Mouse (Mus musculus): ENCODE measurements around the gene Phc1. TPM values are rescaled to one million over a fixed set of nuclear protein-coding genes. Genes with fewer than 3 reads are reported as not detected.

The Phc1 gene
- total and polyA plus RNA-seq, 3 experiments = 4.6 to 35.9 TPM; not detected in 1

DNA sequence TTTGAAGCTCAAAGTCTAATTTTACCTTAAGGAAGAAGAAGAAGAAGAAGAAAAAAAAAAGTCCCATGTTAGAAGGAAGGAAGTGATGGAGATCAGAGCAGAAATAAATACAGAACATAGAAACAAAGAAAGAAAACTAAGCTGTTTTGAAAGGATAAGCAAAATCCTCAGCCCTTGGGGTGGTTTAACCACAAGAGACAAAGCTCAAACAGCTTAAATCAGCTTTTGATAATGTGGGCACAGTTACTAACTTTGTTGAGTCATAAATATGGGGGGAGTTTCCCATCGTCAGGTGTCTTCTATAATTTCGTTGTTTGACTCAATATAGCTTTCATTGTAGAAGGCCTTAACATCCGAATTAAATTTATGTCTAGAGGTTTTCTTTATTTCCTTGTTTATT is 48.6 kb downstream of the Phc1 start (continued):
- TF ChIP-seq MYB (IDR thresholded peaks at IDR 0.05; ENCODE audit: low read depth, low read length) (peak; percentile 71), CHD1 (IDR thresholded peaks at IDR 0.05; ENCODE audit: low read depth, low read length) (0 out of 2 replicates have a peak, but pooled peaks have one; percentile 28), MAZ (IDR thresholded peaks at IDR 0.05; ENCODE audit: low read depth, low read length) (no peak), POLR2A (IDR thresholded peaks at IDR 0.05; ENCODE audit: control insufficient read depth in 1 of 2, insufficient read depth in 1 of 2, low read depth in 1 of 2, low read length in 2 of 2, poor library complexity in 1 of 2) (no peak), ZC3H11A (IDR thresholded peaks at IDR 0.05; ENCODE audit: low read depth, low read length) (no peak), ETS1 (IDR thresholded peaks at IDR 0.05; ENCODE audit: low read depth, low read length) (peak; percentile 88), E2F4 (IDR thresholded peaks at IDR 0.05; ENCODE audit: borderline replicate concordance, low read depth, low read length) (no peak), ZKSCAN1 (IDR thresholded peaks at IDR 0.05; ENCODE audit: low read depth, low read length) (no peak; the same call in 1 of the 2 replicates), USF1 (IDR thresholded peaks at IDR 0.05; ENCODE audit: low read depth, low read length) (no peak), ZNF384 (IDR thresholded peaks at IDR 0.05; ENCODE audit: low read depth, low read length) (peak; percentile 95), MAFK (IDR thresholded peaks at IDR 0.05; ENCODE audit: borderline replicate concordance, low read depth, low read length) (peak; percentile 82; the same call in 1 of the 2 replicates), KAT2A (conservative IDR thresholded peaks at IDR 0.05; ENCODE audit: low read depth, low read length) (no peak), UBTF (IDR thresholded peaks at IDR 0.05; ENCODE audit: borderline replicate concordance, insufficient read depth, low read depth, low read length) (no peak)

- Histone ChIP-seq H3K4me1 (ENCODE audit: control insufficient read depth in 1 of 2, insufficient read depth in 2 of 2, low read length in 2 of 2) (peaks cover 21 to 35% of the 10 kb centered on the region in 2 experiments), H3K27ac (ENCODE audit: control insufficient read depth, low read depth, low read length) (no peak overlapping the region; the same call in 1 of the 2 replicates), H3K27me3 (ENCODE audit: control insufficient read depth in 1 of 2, insufficient read depth in 2 of 2, low read length in 2 of 2) (no peaks in the 10 kb centered on the region), H3K4me3 (ENCODE audit: control insufficient read depth in 1 of 2, insufficient read depth in 1 of 2, low read depth in 2 of 2, low read length in 2 of 2) (no peak overlapping the region), H3K79me2 (ENCODE audit: control insufficient read depth, insufficient read depth, low read length, poor library complexity) (no peaks in the 10 kb centered on the region), H3K9ac (ENCODE audit: control insufficient read depth, low read depth, low read length, poor library complexity, severe bottlenecking) (no peak overlapping the region), H3K36me3 (ENCODE audit: control insufficient read depth in 1 of 2, insufficient read depth in 2 of 2, low read length in 2 of 2) (peaks cover 0 to 21% of the 10 kb centered on the region in 2 experiments; a peak in 2 of 4 replicates), H3K9me3 (replicated peaks; ENCODE audit: insufficient read depth, low read length) (no peaks in the 10 kb centered on the region)
- DNase-seq (ENCODE audit: low read depth, low spot score) = no peak
- TF ChIP-seq ETS1 (IDR thresholded peaks at IDR 0.05; ENCODE audit: low read depth, low read length) = no peak
- no peak for TF ChIP-seq POLR2A (IDR thresholded peaks at IDR 0.05; ENCODE audit: control insufficient read depth in 1 of 2, insufficient read depth in 1 of 2, low read depth in 1 of 2, low read length in 2 of 2, poor library complexity in 1 of 2)
- TF ChIP-seq NELFE (IDR thresholded peaks at IDR 0.05; ENCODE audit: low read depth, low read length) = no peak
- TF ChIP-seq E2F4 (IDR thresholded peaks at IDR 0.05; ENCODE audit: borderline replicate concordance, low read depth, low read length) = no peak
- TF ChIP-seq ZNF384 (IDR thresholded peaks at IDR 0.05; ENCODE audit: low read depth, low read length) = no peak
- TF ChIP-seq CHD2 (IDR thresholded peaks at IDR 0.05; ENCODE audit: low read length) = no peak
- no peak for TF ChIP-seq SIN3A (IDR thresholded peaks at IDR 0.05; ENCODE audit: low read length)
- TF ChIP-seq MAZ (IDR thresholded peaks at IDR 0.05; ENCODE audit: low read depth, low read length) = 0 out of 2 replicates have a peak, but pooled peaks have one; percentile 1
- TF ChIP-seq SMC3 (IDR thresholded peaks at IDR 0.05; ENCODE audit: low read depth, low read length) = no peak
- no peak for TF ChIP-seq POLR2AphosphoS2 (IDR thresholded peaks at IDR 0.05; ENCODE audit: low read length)
- 0 out of 2 replicates have a peak, but pooled peaks have one; percentile 1 for TF ChIP-seq MYC (IDR thresholded peaks at IDR 0.05; ENCODE audit: low read depth, low read length)
- TF ChIP-seq UBTF (IDR thresholded peaks at IDR 0.05; ENCODE audit: borderline replicate concordance, insufficient read depth, low read depth, low read length) = no peak
- no peak for TF ChIP-seq MAFK (IDR thresholded peaks at IDR 0.05; ENCODE audit: borderline replicate concordance, low read depth, low read length)
- no peak for TF ChIP-seq KAT2A (conservative IDR thresholded peaks at IDR 0.05; ENCODE audit: low read depth, low read length)
Measured at GRCm38 (mm10) chr6:122291264-122291663, 49.1 kb downstream of the Phc1 start.
